Mouse (Mus musculus) liver, embryonic 14.5 days (tissue): ENCODE results near the gene Phf10. TPM values are rescaled to one million over a fixed set of nuclear protein-coding genes. Genes with fewer than 3 reads are reported as not detected.

Experiments used
- ATAC-seq: fragments of 200-750 bp; cut with Nextera tagmentation; 2 replicates; pipeline ENCODE4 v1.8.0; 2017; ENCODE audit warnings: moderate number of reproducible peaks, mild to moderate bottlenecking, moderate library complexity; ENCODE audit not compliant: insufficient read depth
- DNase-seq, 3 experiments: peaks; one replicate each; pipeline ENCODE4 v3.0.0-alpha.2; 2012 to 2013; ENCODE audit warnings: low read depth in 3 of 3, low spot score in 3 of 3
- H3K27ac ChIP-seq: fragments of 300-500 bp; sonication (generic); 2 replicates; pipeline ENCODE4 v1.5.1; 2014; ENCODE audit warnings: moderate library complexity, mild to moderate bottlenecking, control low read depth, inconsistent platforms
- H3K27me3 ChIP-seq: fragments of 300-500 bp; sonication (generic); 2 replicates; pipeline ENCODE4 v1.6.1; 2014; ENCODE audit warnings: mild to moderate bottlenecking, low read length, moderate library complexity; ENCODE audit not compliant: control insufficient read depth, insufficient read depth
- H3K36me3 ChIP-seq: fragments of 300-500 bp; sonication (generic); replicated peaks from 2 replicates; pipeline ENCODE4 v1.6.1; 2014; ENCODE audit warnings: low read depth; ENCODE audit not compliant: control insufficient read depth, insufficient read depth
- H3K4me1 ChIP-seq, 2 experiments: fragments of 200-500 bp in 1 of 2; fragments of 300-500 bp in 1 of 2; sonication (generic) in 1 of 2; replicated peaks; 2 replicates each; pipeline ENCODE4 v1.6.1; 2012 to 2014; ENCODE audit warnings: antibody characterized with exemption in 1 of 2, inconsistent platforms in 1 of 2, low read length in 1 of 2; ENCODE audit not compliant: control insufficient read depth in 2 of 2, insufficient read depth in 2 of 2
- H3K4me2 ChIP-seq: fragments of 300-500 bp; sonication (generic); 2 replicates; pipeline ENCODE4 v1.6.1; 2014; ENCODE audit warnings: low read depth, mild to moderate bottlenecking, control low read depth, moderate library complexity
- H3K4me3 ChIP-seq, 2 experiments: fragments of 200-500 bp in 1 of 2; fragments of 300-500 bp in 1 of 2; sonication (generic) in 1 of 2; 2 replicates each; pipeline ENCODE4 v1.5.1; 2012 to 2014; ENCODE audit warnings: low read depth in 2 of 2, low read length in 2 of 2, mild to moderate bottlenecking in 2 of 2, control low read depth in 1 of 2, inconsistent platforms in 1 of 2, moderate library complexity in 1 of 2; ENCODE audit not compliant: insufficient read depth in 1 of 2
- H3K9ac ChIP-seq: fragments of 300-500 bp; sonication (generic); replicated peaks from 2 replicates; pipeline ENCODE4 v1.6.1; 2014; ENCODE audit warnings: mild to moderate bottlenecking, control low read depth, moderate library complexity
- H3K9me3 ChIP-seq: fragments of 300-500 bp; sonication (generic); 2 replicates; pipeline ENCODE4 v1.6.1; 2016; ENCODE audit warnings: low read length, mixed read lengths; ENCODE audit not compliant: control insufficient read depth
- CTCF ChIP-seq: IDR thresholded peaks from 2 replicates; pipeline ENCODE4 v1.5.1; 2016; ENCODE audit warnings: antibody characterized with exemption, low read depth, control low read depth
- EP300 ChIP-seq: IDR thresholded peaks from 2 replicates; pipeline ENCODE4 v1.6.1; 2016; ENCODE audit warnings: antibody characterized with exemption, low read depth
- WGBS: fragments of 180-500 bp; shearing (Covaris S2); extraction: QIAGEN DNeasy Blood & Tissue Kit; methylation state at CpG from one replicate; pipeline ENCODE4 v1.1.7; 2014; ENCODE audit not compliant: insufficient replicate concordance; 5-methylcytosine and 5-hydroxymethylcytosine counted together
- polyA plus RNA-seq, 2 experiments: library from polyadenylated mRNA; depleted of rRNA in 1 of 2; stranded (reverse) in 1 of 2; unstranded in 1 of 2; fragments of >200 nt; fragmentation: Nextera tagmentation in 1 of 2; extraction: Ambion mirVana in 1 of 2; gene quantifications; 2 replicates each; pipeline versions ENCODE4 v1.2.1 to v1.2.3; 2012 to 2014

Gene Phf10
- polyA plus RNA-seq, 2 experiments: 82.6 to 111 TPM

DNA sequence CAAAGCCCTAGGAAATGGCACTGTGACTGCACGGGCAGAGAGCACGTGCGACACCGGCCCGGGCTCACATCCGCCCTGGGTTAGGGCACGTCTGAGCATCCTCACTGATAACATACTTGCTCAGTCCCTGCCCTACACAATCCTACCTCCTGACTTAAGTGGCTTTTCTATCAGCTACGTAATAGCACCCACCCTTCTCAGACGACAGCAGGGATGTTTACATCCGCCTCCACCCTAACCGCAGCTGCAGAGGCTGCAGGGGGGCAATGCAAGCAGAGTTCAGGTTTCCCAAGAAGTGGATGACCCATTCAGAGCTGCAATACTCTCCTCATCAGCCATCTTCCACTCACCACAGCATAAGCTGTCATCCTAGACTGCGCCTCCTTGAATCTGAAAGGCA is 53.9 kb downstream of the Phf10 start:
- no peaks in the 10 kb centered on the region for H3K27me3 ChIP-seq
- ATAC-seq (no peak), DNase-seq (no peak)
- TF ChIP-seq CTCF (no peak), EP300 (no peak)
- H3K36me3 ChIP-seq: no peaks in the 10 kb centered on the region
- H3K9ac ChIP-seq: no peak overlapping the region
- WGBS: 56% methylated on average over 12 of the region's 12 CpGs
- H3K4me3 ChIP-seq: no peak overlapping the region
- no peaks in the 10 kb centered on the region for H3K9me3 ChIP-seq
- no peak overlapping the region for H3K27ac ChIP-seq
- H3K4me1 ChIP-seq: no peaks in the 10 kb centered on the region
- no peak overlapping the region for H3K4me2 ChIP-seq

DNA sequence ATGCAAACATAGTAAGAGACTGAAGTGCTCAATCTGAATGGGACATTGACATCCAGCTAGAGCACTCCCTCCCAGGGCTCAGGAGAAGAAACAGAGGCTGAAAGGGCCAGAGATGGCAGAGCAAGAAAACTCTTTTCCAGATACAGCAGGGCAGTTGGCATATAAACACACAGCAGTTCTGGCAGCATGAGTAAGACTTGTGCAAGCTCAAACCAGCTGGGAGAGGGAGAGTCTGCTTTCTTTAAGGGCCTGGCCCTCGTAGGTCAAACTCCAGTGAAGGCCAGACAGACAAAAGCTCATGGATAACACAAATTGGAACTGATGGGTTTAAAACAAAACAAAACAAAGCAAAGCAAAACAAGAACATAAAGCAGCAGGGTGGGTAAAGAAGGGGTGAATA is 54.5 kb downstream of the Phf10 start:
- H3K4me3 ChIP-seq: no peak overlapping the region
- H3K36me3 ChIP-seq: no peaks in the 10 kb centered on the region
- DNase-seq: no peak
- no peaks in the 10 kb centered on the region for H3K4me1 ChIP-seq
- H3K9me3 ChIP-seq: no peaks in the 10 kb centered on the region
- TF ChIP-seq CTCF: no peak
- no peak for TF ChIP-seq EP300
- H3K27me3 ChIP-seq: no peaks in the 10 kb centered on the region
- H3K27ac ChIP-seq: no peak overlapping the region
- ATAC-seq: no peak
- 19% methylated on average over 1 of the region's 1 CpGs for WGBS
- no peak overlapping the region for H3K9ac ChIP-seq
- H3K4me2 ChIP-seq: no peak overlapping the region

DNA sequence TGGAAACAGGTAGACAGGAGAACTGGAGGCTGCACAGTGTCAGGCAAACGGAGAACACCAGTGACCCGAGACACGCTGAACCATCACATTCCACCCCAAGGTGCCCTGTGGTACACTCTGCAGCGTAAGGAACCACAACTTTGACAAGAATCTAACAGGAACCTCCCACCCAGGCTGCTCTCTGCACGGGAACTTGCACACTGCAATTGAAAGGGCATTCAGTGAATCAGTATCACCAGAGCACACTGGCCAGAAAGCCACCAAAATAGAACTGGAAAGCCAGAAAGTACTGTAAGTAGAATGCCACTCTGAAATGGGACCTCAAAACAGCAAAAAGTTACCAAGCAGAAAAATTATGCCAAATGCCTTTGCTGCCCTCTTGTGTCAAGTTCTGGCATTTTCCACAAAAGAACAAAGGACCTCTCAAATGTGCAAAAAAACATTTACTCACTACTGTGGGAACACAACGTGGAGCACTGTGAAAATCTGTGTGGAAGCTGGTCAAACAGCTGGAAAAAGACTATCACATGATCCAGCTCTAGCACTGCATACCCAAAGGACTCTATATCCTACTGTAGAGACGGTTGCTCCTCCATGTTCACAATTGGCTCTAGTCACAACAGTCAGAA is 56.3 kb downstream of the Phf10 start:
- H3K4me1 ChIP-seq: no peaks in the 10 kb centered on the region
- no peaks in the 10 kb centered on the region for H3K27me3 ChIP-seq
- no peak overlapping the region for H3K4me2 ChIP-seq
- whole genome bisulfite sequencing: 33% methylated on average over 7 of the region's 7 CpGs
- H3K27ac ChIP-seq: no peak overlapping the region
- no peaks in the 10 kb centered on the region for H3K36me3 ChIP-seq
- H3K9ac ChIP-seq: no peak overlapping the region
- ATAC-seq: no peak
- TF ChIP-seq EP300 (no peak), CTCF (peak; percentile 76)
- peak; percentile 4 to 32 (median 15) for DNase-seq
- H3K4me3 ChIP-seq: no peak overlapping the region
- H3K9me3 ChIP-seq: no peaks in the 10 kb centered on the region

GRCm38 (mm10) chr17:14904206-14904605 is 56.9 kb downstream of the Phf10 start:
- TF ChIP-seq CTCF (no peak), EP300 (no peak)
- Histone ChIP-seq H3K4me1 (no peaks in the 10 kb centered on the region), H3K9me3 (no peaks in the 10 kb centered on the region), H3K27ac (no peak overlapping the region), H3K9ac (no peak overlapping the region), H3K36me3 (no peaks in the 10 kb centered on the region), H3K4me2 (no peak overlapping the region), H3K4me3 (no peak overlapping the region), H3K27me3 (no peaks in the 10 kb centered on the region)
- 66% methylated on average over 6 of the region's 6 CpGs for WGBS
- DNase-seq (no peak), ATAC-seq (no peak)

- DNase-seq: no peak
- Histone ChIP-seq H3K27ac (no peak overlapping the region), H3K9me3 (no peaks in the 10 kb centered on the region), H3K9ac (no peak overlapping the region), H3K4me3 (no peak overlapping the region), H3K4me2 (no peak overlapping the region), H3K36me3 (no peaks in the 10 kb centered on the region), H3K4me1 (no peaks in the 10 kb centered on the region), H3K27me3 (no peaks in the 10 kb centered on the region)
- no peak for ATAC-seq
- WGBS: 67% methylated on average over 3 of the region's 3 CpGs
- TF ChIP-seq CTCF (no peak), EP300 (no peak)
Observed at GRCm38 (mm10) chr17:14903212-14903611, 57.9 kb downstream of the Phf10 start.
